Mouse (Mus musculus): ENCODE data around the gene Plscr1.

DNA sequence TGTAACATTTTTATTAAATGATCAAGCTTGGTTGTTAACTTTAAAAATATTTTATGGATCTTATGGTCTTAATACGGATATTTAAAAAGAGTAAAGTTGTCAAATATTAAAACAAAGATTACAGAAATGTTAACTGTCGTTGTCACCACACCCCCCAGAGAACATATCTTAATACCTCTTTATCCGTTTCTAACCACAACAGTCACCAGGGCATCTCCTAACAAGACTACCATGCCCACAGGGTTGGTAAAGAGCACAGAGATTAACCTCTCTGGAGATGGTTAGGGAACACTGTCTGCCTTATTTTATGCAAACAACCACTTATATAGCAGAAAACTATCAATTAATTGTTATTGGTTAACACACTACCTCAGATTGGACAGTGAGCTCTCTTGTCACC lies 22.8 kb upstream of the Plscr1 start:
- TF ChIP-seq MAFK (IDR thresholded peaks at IDR 0.05; ENCODE audit: insufficient read depth, low read depth, low read length) (no peak), CHD2 (IDR thresholded peaks at IDR 0.05; ENCODE audit: low read depth, low read length) (no peak), HCFC1 (IDR thresholded peaks at IDR 0.05; ENCODE audit: borderline replicate concordance, insufficient read depth, low read length) (no peak), ZNF384 (IDR thresholded peaks at IDR 0.05; ENCODE audit: low read depth, low read length) (no peak), ZC3H11A (IDR thresholded peaks at IDR 0.05; ENCODE audit: borderline replicate concordance, low read depth, low read length) (no peak)
